Mouse (Mus musculus) intestine, postnatal 0 days (tissue): ENCODE measurements around the gene A730061H03Rik. TPM values are rescaled to one million over a fixed set of nuclear protein-coding genes. Genes with fewer than 3 reads are reported as not detected.
A peak's percentile ranks its signal among the peaks of the same experiment; 100 is the strongest.

Experiments used
- ATAC-seq: fragments of 200-750 bp; cut with Nextera tagmentation; 2 replicates; pipeline ENCODE4 v1.8.0; 2017; ENCODE audit warnings: mild to moderate bottlenecking, moderate TSS enrichment, moderate library complexity
- H3K27ac ChIP-seq: fragments of 300-500 bp; sonication (generic); 2 replicates; pipeline ENCODE4 v1.5.1; 2014; ENCODE audit warnings: mild to moderate bottlenecking, low read depth, low read length, moderate library complexity
- H3K27me3 ChIP-seq: fragments of 300-500 bp; sonication (generic); replicated peaks from 2 replicates; pipeline ENCODE4 v1.6.1; 2014; ENCODE audit warnings: low read length, mixed read lengths; ENCODE audit not compliant: control insufficient read depth, insufficient read depth
- H3K36me3 ChIP-seq: fragments of 300-500 bp; sonication (generic); 2 replicates; pipeline ENCODE4 v1.6.1; 2014; ENCODE audit warnings: mild to moderate bottlenecking, moderate library complexity; ENCODE audit not compliant: control insufficient read depth, insufficient read depth
- H3K4me1 ChIP-seq: fragments of 300-500 bp; sonication (generic); replicated peaks from 2 replicates; pipeline ENCODE4 v1.6.1; 2014; ENCODE audit warnings: antibody characterized with exemption, low read length, mixed read lengths; ENCODE audit not compliant: control insufficient read depth, insufficient read depth
- H3K4me2 ChIP-seq: fragments of 300-500 bp; sonication (generic); replicated peaks from 2 replicates; pipeline ENCODE4 v1.6.1; 2014; ENCODE audit warnings: low read depth, mild to moderate bottlenecking, moderate library complexity
- H3K4me3 ChIP-seq: fragments of 300-500 bp; sonication (generic); 2 replicates; pipeline ENCODE4 v1.5.1; 2014; ENCODE audit warnings: low read depth, low read length
- H3K9ac ChIP-seq: fragments of 300-500 bp; sonication (generic); 2 replicates; pipeline ENCODE4 v1.6.1; 2014; ENCODE audit warnings: mild to moderate bottlenecking, low read depth, low read length
- H3K9me3 ChIP-seq: fragments of 300-500 bp; sonication (generic); 2 replicates; pipeline ENCODE4 v1.6.1; 2016; ENCODE audit warnings: mixed run types; ENCODE audit not compliant: control insufficient read depth
- CTCF ChIP-seq: sonication (generic); IDR thresholded peaks from 2 replicates; pipeline ENCODE4 v1.5.1; 2016; ENCODE audit warnings: low read depth, mild to moderate bottlenecking, control low read depth, antibody characterized with exemption, moderate library complexity
- WGBS: fragments of 180-500 bp; shearing (Covaris S2); extraction: QIAGEN DNeasy Blood & Tissue Kit; methylation state at CpG from one replicate; pipeline ENCODE4 v1.1.7; 2014; 5-methylcytosine and 5-hydroxymethylcytosine counted together
- polyA plus RNA-seq: library from polyadenylated mRNA; unstranded; fragments of >200 nt; fragmentation: Nextera tagmentation; extraction: Ambion mirVana; gene quantifications from 2 replicates; pipeline ENCODE4 v1.2.1, GENCODE M21; 2015

Gene A730061H03Rik
- polyA plus RNA-seq, 1 experiment from 2014 or later = 1.2 TPM

- H3K36me3 ChIP-seq = no peaks in the 10 kb centered on the region
- no peak overlapping the region for H3K4me2 ChIP-seq
- H3K27me3 ChIP-seq = no peaks in the 10 kb centered on the region
- peaks cover 4% of the 10 kb centered on the region; the same call in 1 of the 2 replicates for H3K4me1 ChIP-seq
- TF ChIP-seq CTCF = peak; percentile 87
- no peak overlapping the region for H3K9ac ChIP-seq
- no peaks in the 10 kb centered on the region for H3K9me3 ChIP-seq
- no peak overlapping the region for H3K27ac ChIP-seq
- no peak overlapping the region for H3K4me3 ChIP-seq
- WGBS = 46% methylated on average over 6 of the region's 6 CpGs
- no peak for ATAC-seq
These were observed 24.0 kb downstream of the A730061H03Rik start for GRCm38 (mm10) chr14:55536116-55536745.

- Histone ChIP-seq H3K9me3 (no peaks in the 10 kb centered on the region), H3K4me1 (no peaks in the 10 kb centered on the region), H3K27me3 (peaks cover 5% of the 10 kb centered on the region; the same call in 1 of the 2 replicates), H3K9ac (no peak overlapping the region), H3K36me3 (no peaks in the 10 kb centered on the region), H3K27ac (no peak overlapping the region), H3K4me2 (no peak overlapping the region), H3K4me3 (no peak overlapping the region)
- TF ChIP-seq CTCF = peak; percentile 69
- ATAC-seq = no peak
- 20% methylated on average over 3 of the region's 3 CpGs for WGBS
These were observed 32.3 kb downstream of the A730061H03Rik start for GRCm38 (mm10) chr14:55527940-55528339.

GRCm38 (mm10) chr14:55526674-55527073, 33.5 kb downstream of the A730061H03Rik start:
- H3K9me3 ChIP-seq = no peaks in the 10 kb centered on the region
- TF ChIP-seq CTCF = no peak
- 82% methylated on average over 2 of the region's 2 CpGs for WGBS
- H3K4me3 ChIP-seq = no peak overlapping the region
- ATAC-seq = no peak
- H3K27ac ChIP-seq = no peak overlapping the region
- no peak overlapping the region for H3K9ac ChIP-seq
- no peaks in the 10 kb centered on the region for H3K36me3 ChIP-seq
- H3K27me3 ChIP-seq = peaks cover 11% of the 10 kb centered on the region; the same call in 1 of the 2 replicates
- no peaks in the 10 kb centered on the region for H3K4me1 ChIP-seq
- H3K4me2 ChIP-seq = no peak overlapping the region

- TF ChIP-seq CTCF = no peak
- H3K9ac ChIP-seq = no peak within 1 kb of the TSS
- WGBS = 22% methylated on average over 8 of the region's 8 CpGs
These were observed 35.4 kb downstream of the A730061H03Rik start, which contains the start of gene Nrl for GRCm38 (mm10) chr14:55524785-55525184. Gene Nrl, minus strand, starts transcription at chr14:55524981.

GRCm38 (mm10) chr14:55524062-55524461, 36.1 kb downstream of the A730061H03Rik start:
- no peak for ATAC-seq
- Histone ChIP-seq H3K4me2 (no peak overlapping the region), H3K9me3 (no peaks in the 10 kb centered on the region), H3K9ac (no peak overlapping the region), H3K36me3 (no peaks in the 10 kb centered on the region), H3K4me1 (no peaks in the 10 kb centered on the region), H3K27ac (no peak overlapping the region), H3K27me3 (peaks cover 20% of the 10 kb centered on the region), H3K4me3 (no peak overlapping the region)
- TF ChIP-seq CTCF = no peak
- 48% methylated on average over 4 of the region's 4 CpGs for WGBS

More at GRCm38 (mm10) chr14:55524785-55525184, 35.4 kb downstream of the A730061H03Rik start, which contains the start of gene Nrl:
- no peaks in the 10 kb centered on the region for H3K36me3 ChIP-seq
- no peak for ATAC-seq
- no peak within 1 kb of the TSS for H3K4me2 ChIP-seq
- H3K4me1 ChIP-seq = no peaks in the 10 kb centered on the region
- no peaks in the 10 kb centered on the region for H3K9me3 ChIP-seq
- H3K27ac ChIP-seq = no peak within 1 kb of the TSS
- peaks cover 20% of the 10 kb centered on the region for H3K27me3 ChIP-seq
- no peak within 1 kb of the TSS for H3K4me3 ChIP-seq

GRCm38 (mm10) chr14:55520451-55521361, 39.5 kb downstream of the A730061H03Rik start:
- Histone ChIP-seq H3K27me3 (peaks cover 20% of the 10 kb centered on the region), H3K4me2 (peak overlapping the region; percentile 80), H3K36me3 (no peaks in the 10 kb centered on the region), H3K4me1 (no peaks in the 10 kb centered on the region), H3K9me3 (no peaks in the 10 kb centered on the region), H3K4me3 (peak overlapping the region; percentile 41), H3K27ac (no peak overlapping the region), H3K9ac (no peak overlapping the region)
- TF ChIP-seq CTCF = peak; percentile 27; the same call in 1 of the 2 replicates
- ATAC-seq = peak; percentile 31; the same call in 1 of the 2 replicates
- under 1% methylated on average over 61 of the region's 61 CpGs for WGBS
